Mouse (Mus musculus) forebrain, embryonic 14.5 days (tissue): ENCODE measurements around the gene Gsdma3. TPM values are rescaled to one million over a fixed set of nuclear protein-coding genes. Genes with fewer than 3 reads are reported as not detected.
"Not testable (repeated sequence)": the region's sequence is repeated elsewhere in the genome, so short reads cannot be mapped to it uniquely, and the experiment has no call there.

ENCODE experiments used
- ATAC-seq: fragments of 200-750 bp; cut with Nextera tagmentation; 2 replicates; pipeline ENCODE4 v1.8.0; 2017; ENCODE audit warnings: mild to moderate bottlenecking, moderate library complexity
- DNase-seq: peaks from one replicate; pipeline ENCODE4 v3.0.0-alpha.2; 2015; ENCODE audit warnings: low spot score
- H3K27ac ChIP-seq: fragments of 300-500 bp; sonication (generic); 2 replicates; pipeline ENCODE4 v1.5.1; 2014; ENCODE audit warnings: low read depth, mild to moderate bottlenecking, control low read depth, low read length, moderate library complexity
- H3K27me3 ChIP-seq: fragments of 300-500 bp; sonication (generic); replicated peaks from 2 replicates; pipeline ENCODE4 v1.6.1; 2014; ENCODE audit warnings: low read length, control low read depth, mixed read lengths; ENCODE audit not compliant: control insufficient read depth, insufficient read depth
- H3K36me3 ChIP-seq: fragments of 300-500 bp; sonication (generic); 2 replicates; pipeline ENCODE4 v1.6.1; 2014; ENCODE audit warnings: low read length, control low read depth; ENCODE audit not compliant: control insufficient read depth, insufficient read depth
- H3K4me1 ChIP-seq: fragments of 300-500 bp; sonication (generic); 2 replicates; pipeline ENCODE4 v1.6.1; 2014; ENCODE audit warnings: antibody characterized with exemption, low read length, control low read depth; ENCODE audit not compliant: control insufficient read depth, insufficient read depth
- H3K4me2 ChIP-seq: fragments of 300-500 bp; sonication (generic); 2 replicates; pipeline ENCODE4 v1.6.1; 2014; ENCODE audit warnings: mild to moderate bottlenecking, control low read depth, low read length
- H3K4me3 ChIP-seq: fragments of 300-500 bp; sonication (generic); 2 replicates; pipeline ENCODE4 v1.5.1; 2014; ENCODE audit warnings: low read depth, low read length, control low read depth
- H3K9ac ChIP-seq: fragments of 300-500 bp; sonication (generic); 2 replicates; pipeline ENCODE4 v1.6.1; 2014; ENCODE audit warnings: mild to moderate bottlenecking, low read length, control low read depth, moderate library complexity
- H3K9me3 ChIP-seq: fragments of 300-500 bp; sonication (generic); replicated peaks from 2 replicates; pipeline ENCODE4 v1.6.1; 2016; ENCODE audit warnings: low read length, control low read depth, mixed read lengths; ENCODE audit not compliant: control insufficient read depth
- WGBS: fragments of 180-500 bp; shearing (Covaris S2); extraction: QIAGEN DNeasy Blood & Tissue Kit; methylation state at CpG from one replicate; pipeline ENCODE4 v1.1.7; 2014; 5-methylcytosine and 5-hydroxymethylcytosine counted together
- polyA plus RNA-seq: library from polyadenylated mRNA; unstranded; fragments of >200 nt; fragmentation: Nextera tagmentation; extraction: Ambion mirVana; gene quantifications from 2 replicates; pipeline ENCODE4 v1.2.1, GENCODE M21; 2014

Gsdma3 gene
- polyA plus RNA-seq, 1 experiment from 2014 or later: not detected

DNA sequence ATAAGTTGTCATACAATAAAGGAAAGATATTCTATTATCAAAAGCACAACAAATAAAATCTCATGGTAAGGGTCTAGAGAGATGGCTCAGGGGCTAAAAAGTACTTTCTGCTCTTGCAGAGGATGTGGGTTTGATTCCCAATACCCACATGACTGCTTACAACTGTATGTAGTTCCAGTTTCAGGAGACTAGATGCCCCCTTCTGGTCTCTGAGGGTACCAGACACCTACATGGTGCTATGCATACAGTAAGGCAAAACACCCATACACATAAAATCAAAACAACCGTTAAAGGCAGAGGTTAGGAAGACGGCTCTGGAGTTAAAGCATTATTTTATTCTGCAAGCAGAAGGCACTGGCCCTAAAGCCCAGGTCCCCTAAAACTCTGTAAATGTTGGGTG, 22.2 kb upstream of the Gsdma3 start:
- Histone ChIP-seq H3K4me1 (no peaks in the 10 kb centered on the region), H3K4me2 (no peak overlapping the region), H3K9me3 (no peaks in the 10 kb centered on the region), H3K36me3 (no peaks in the 10 kb centered on the region), H3K27ac (no peak overlapping the region), H3K4me3 (no peak overlapping the region), H3K9ac (no peak overlapping the region), H3K27me3 (no peaks in the 10 kb centered on the region)
- DNase-seq (no peak), ATAC-seq (no peak)
- 82% methylated on average over 2 of the region's 2 CpGs for WGBS

DNA sequence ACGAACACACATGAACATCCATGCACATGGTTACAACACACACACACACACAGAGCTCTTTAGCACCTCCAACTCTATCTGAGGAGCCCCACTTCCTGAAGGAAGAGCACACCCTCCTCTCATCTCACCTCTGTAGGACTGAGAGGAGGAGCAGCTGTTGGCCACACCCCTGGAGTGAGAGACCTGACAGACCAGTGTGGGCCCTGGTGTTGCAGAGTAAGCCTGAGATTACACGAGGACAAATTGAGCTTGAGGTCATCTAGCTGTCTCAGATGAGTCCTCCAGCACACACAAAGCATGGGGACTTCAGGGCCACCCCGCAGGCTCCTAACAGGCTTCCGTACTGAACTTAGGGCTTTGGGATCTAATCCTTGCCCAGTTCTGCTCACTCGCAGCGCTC, 21.2 kb upstream of the Gsdma3 start:
- not testable (repeated sequence) for H3K36me3 ChIP-seq, H3K9me3 ChIP-seq, H3K4me1 ChIP-seq, H3K27me3 ChIP-seq, H3K27ac ChIP-seq, H3K9ac ChIP-seq, H3K4me3 ChIP-seq, DNase-seq, ATAC-seq, H3K4me2 ChIP-seq
- 68% methylated on average over 6 of the region's 6 CpGs for WGBS

DNA sequence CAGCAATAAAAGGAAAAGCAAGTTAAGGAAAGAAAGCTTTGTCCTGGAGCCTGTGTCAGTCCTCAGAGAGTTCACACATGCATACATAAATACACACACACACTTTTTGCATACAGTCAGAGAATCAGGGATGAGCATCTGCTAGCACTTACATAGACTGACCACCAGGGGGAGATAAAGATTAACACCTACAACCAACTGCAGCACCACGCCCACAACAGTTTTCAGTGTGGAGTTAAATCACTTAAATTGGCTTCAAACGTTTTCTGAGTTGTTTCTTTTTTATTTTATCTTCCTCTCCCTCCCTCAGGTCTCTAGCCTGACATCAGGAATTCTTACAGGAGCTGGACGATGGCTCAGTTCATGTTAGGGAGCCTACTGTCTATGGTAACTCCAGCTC, 19.4 kb upstream of the Gsdma3 start:
- DNase-seq: peak; percentile 87
- no peaks in the 10 kb centered on the region for H3K9me3 ChIP-seq
- WGBS: 9% methylated on average over 3 of the region's 3 CpGs

DNA sequence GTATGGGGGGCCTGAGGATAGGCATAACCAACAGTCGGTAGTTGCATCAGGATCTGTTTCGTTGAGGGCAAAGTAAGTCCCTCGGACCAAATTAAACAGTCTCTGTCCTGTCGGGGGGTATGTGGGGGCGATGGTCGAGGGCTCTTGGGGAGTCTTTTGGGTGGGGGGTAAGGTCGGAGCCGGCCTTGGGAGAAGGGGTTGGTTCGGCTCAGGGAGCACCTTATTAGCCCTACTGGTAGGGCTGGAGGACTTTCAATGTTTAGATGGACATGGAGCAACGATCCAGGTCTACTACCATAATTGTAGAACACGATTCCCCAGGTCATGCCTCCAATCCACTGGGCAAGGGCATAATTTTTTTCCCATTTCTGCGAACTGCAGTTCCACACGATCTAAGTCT, 5.4 kb upstream of the Gsdma3 start:
- no peaks in the 10 kb centered on the region for H3K4me1 ChIP-seq
- no peaks in the 10 kb centered on the region for H3K36me3 ChIP-seq
- no peak for DNase-seq
- no peak overlapping the region for H3K4me2 ChIP-seq
- H3K27me3 ChIP-seq: no peaks in the 10 kb centered on the region
- no peaks in the 10 kb centered on the region for H3K9me3 ChIP-seq
- no peak overlapping the region for H3K4me3 ChIP-seq
- H3K27ac ChIP-seq: no peak overlapping the region
- ATAC-seq: no peak
- no peak overlapping the region for H3K9ac ChIP-seq
- 96% methylated on average over 13 of the region's 13 CpGs for WGBS

More for the DNA sequence above, 19.4 kb upstream of the Gsdma3 start:
- no peaks in the 10 kb centered on the region for H3K36me3 ChIP-seq
- ATAC-seq: no peak
- no peaks in the 10 kb centered on the region for H3K4me1 ChIP-seq
- no peaks in the 10 kb centered on the region for H3K27me3 ChIP-seq
- H3K4me2 ChIP-seq: no peak overlapping the region
- no peak overlapping the region for H3K9ac ChIP-seq
- no peak overlapping the region for H3K4me3 ChIP-seq
- no peak overlapping the region for H3K27ac ChIP-seq

DNA sequence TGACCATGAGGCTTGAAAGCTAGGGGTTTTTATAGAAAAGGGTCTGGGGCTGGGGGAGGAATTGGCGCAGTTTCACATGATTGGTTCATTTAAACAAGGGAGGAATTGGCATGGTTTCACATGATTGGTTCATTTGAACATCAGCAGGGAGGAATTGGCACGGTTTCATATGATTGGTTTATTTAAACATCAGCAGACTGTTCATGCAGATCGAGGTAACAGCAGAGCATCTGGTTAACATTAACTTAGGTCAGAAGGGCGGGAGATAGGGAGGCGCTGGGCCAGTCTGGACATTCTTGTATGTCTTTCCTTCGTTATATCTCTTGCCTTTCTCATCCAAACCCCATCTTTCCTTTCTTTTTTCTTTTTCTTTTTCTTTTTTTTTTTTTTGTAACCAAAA, 2.2 kb upstream of the Gsdma3 start:
- not testable (repeated sequence) for H3K4me2 ChIP-seq, DNase-seq, H3K4me3 ChIP-seq, H3K27ac ChIP-seq, H3K9ac ChIP-seq, H3K9me3 ChIP-seq, H3K27me3 ChIP-seq, H3K4me1 ChIP-seq, ATAC-seq, H3K36me3 ChIP-seq
- WGBS: 81% methylated on average over 6 of the region's 6 CpGs

DNA sequence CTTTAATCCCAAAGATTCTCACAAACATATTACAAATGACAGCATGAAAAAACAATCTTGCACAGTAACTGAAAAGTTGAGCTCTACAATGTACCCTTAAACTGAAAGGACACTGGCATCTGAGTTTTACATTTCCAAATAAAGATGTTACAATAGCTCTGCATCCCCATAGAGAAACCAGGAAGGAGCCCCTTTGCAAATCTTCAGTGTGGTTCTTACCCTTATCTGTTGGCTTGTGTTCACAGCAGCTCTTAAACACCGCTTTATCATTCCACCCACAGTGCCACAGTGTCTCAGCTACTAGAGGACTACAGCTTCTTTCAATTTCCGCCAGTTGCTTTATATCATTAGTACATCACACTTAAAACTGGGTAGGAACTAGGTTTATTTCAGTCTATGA, 1.8 kb upstream of the Gsdma3 start:
- not testable (repeated sequence) for H3K27me3 ChIP-seq, H3K9me3 ChIP-seq, H3K4me3 ChIP-seq, H3K4me1 ChIP-seq, DNase-seq, H3K36me3 ChIP-seq, H3K27ac ChIP-seq, H3K9ac ChIP-seq, ATAC-seq, H3K4me2 ChIP-seq
- WGBS: 91% methylated on average over 2 of the region's 2 CpGs

DNA sequence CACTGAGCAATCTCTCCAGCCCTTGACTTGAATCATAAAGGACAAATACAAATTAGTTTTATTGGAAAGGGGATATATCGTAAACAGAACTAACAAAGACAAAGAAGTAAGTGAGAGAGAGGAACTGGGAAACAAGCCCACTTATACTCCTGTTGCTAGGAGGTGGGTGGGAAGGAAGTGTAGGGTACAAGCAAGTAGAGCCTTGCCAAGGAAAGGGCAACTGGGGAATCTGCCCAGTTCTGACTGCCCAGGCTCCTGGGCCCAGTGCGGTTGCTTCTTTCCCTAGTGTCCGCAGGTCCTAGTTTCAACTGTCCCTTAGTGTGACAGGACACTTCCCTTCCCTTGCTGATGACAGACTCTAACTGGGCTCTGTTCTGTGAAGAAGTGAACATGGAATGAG, 2.5 kb downstream of the Gsdma3 start:
- Histone ChIP-seq H3K9ac (no peak overlapping the region), H3K27me3 (0 out of 2 replicates have a peak, but pooled peaks cover 4% of the 10 kb centered on the region), H3K4me2 (no peak overlapping the region), H3K36me3 (no peaks in the 10 kb centered on the region), H3K9me3 (no peaks in the 10 kb centered on the region), H3K27ac (no peak overlapping the region), H3K4me3 (no peak overlapping the region), H3K4me1 (no peaks in the 10 kb centered on the region)
- DNase-seq (no peak), ATAC-seq (no peak)
- WGBS: 99% methylated on average over 3 of the region's 3 CpGs

DNA sequence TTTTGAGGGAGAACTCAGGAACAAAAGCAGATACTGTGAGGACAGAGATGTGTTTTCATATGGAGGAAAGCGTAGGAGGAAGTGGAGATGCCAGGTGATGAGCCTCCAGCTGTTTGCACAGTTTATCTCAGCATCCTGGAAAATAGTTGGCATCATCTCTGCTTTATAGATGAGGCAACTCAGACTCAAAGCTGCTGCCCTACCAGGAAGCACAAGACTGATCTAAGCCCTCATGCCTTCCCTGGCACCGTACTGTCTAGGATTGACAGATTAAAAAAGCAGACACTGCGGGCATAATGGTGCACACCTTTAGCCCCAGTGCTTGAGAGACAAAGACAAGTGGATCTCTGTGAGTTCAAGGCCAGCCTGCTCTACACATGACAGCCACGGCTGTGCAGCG, 4.5 kb downstream of the Gsdma3 start:
- Histone ChIP-seq H3K9me3 (no peaks in the 10 kb centered on the region), H3K27ac (no peak overlapping the region), H3K4me3 (no peak overlapping the region), H3K4me1 (no peaks in the 10 kb centered on the region), H3K9ac (no peak overlapping the region), H3K4me2 (no peak overlapping the region), H3K27me3 (0 out of 2 replicates have a peak, but pooled peaks cover 4% of the 10 kb centered on the region), H3K36me3 (no peaks in the 10 kb centered on the region)
- WGBS: 88% methylated on average over 5 of the region's 5 CpGs
- DNase-seq: no peak
- no peak for ATAC-seq

DNA sequence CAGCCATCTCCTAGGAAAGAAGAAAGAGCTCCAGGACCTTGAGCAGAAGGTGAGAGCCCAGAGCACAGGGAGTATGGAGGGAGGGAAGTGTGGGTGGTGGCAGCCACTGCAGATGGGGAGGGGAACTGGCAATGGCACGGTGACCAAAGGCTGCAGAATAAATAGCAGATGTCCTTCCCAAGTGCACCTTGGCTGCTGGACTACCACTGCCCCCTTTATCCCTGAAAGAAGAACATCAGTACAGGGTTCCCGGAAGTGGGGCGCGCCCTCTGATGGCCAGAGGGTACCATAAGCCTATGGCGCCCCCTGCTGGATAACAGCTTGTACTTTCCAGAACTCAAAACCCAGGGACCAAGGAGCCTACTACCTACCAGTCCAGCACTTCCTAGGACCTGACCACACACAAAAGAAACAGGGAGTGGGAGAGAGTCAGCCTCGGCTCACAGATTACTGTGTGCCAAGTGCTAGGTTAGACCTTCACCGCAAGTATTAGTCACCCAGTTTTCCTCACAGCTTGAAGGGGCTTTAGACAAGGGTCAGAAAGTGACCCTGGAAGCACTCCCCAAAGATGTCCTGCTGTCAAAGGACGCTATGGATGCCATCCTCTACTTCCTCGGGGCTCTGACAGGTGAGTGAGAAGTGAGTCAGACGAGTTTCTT, 9.3 kb downstream of the Gsdma3 start:
- not testable (repeated sequence) for H3K9me3 ChIP-seq, DNase-seq, H3K27ac ChIP-seq, H3K36me3 ChIP-seq, H3K4me1 ChIP-seq, H3K9ac ChIP-seq, H3K4me3 ChIP-seq, H3K27me3 ChIP-seq, H3K4me2 ChIP-seq, ATAC-seq
- WGBS: 33% methylated on average over 10 of the region's 10 CpGs
